Mouse (Mus musculus) midbrain, postnatal 0 days (tissue): ENCODE measurements around the gene Creb3l1. TPM values are rescaled to one million over a fixed set of nuclear protein-coding genes. Genes with fewer than 3 reads are reported as not detected.
A peak's percentile ranks its signal among the peaks of the same experiment; 100 is the strongest.

Source experiments
- ATAC-seq: fragments of 200-750 bp; cut with Nextera tagmentation; 2 replicates; pipeline ENCODE4 v1.8.0; 2017; ENCODE audit warnings: moderate number of reproducible peaks, mild to moderate bottlenecking, moderate TSS enrichment, moderate library complexity; ENCODE audit not compliant: low FRiP score
- DNase-seq: peaks from one replicate; pipeline ENCODE4 v3.0.0-alpha.2; 2015; ENCODE audit warnings: low spot score
- H3K27ac ChIP-seq: fragments of 300-500 bp; sonication (generic); 2 replicates; pipeline ENCODE4 v1.5.1; 2014; ENCODE audit warnings: low read depth, mild to moderate bottlenecking, low read length, mixed read lengths
- H3K27me3 ChIP-seq: fragments of 300-500 bp; sonication (generic); 2 replicates; pipeline ENCODE4 v1.6.1; 2014; ENCODE audit warnings: low read length, control low read depth, mixed read lengths; ENCODE audit not compliant: insufficient read depth
- H3K36me3 ChIP-seq: fragments of 300-500 bp; sonication (generic); 2 replicates; pipeline ENCODE4 v1.6.1; 2014; ENCODE audit warnings: low read length, control low read depth, mixed read lengths; ENCODE audit not compliant: insufficient read depth
- H3K4me1 ChIP-seq: fragments of 300-500 bp; sonication (generic); 2 replicates; pipeline ENCODE4 v1.6.1; 2014; ENCODE audit warnings: mild to moderate bottlenecking, control low read depth, antibody characterized with exemption, low read length, mixed read lengths; ENCODE audit not compliant: insufficient read depth
- H3K4me2 ChIP-seq: fragments of 300-500 bp; sonication (generic); 2 replicates; pipeline ENCODE4 v1.6.1; 2014; ENCODE audit warnings: low read depth, mild to moderate bottlenecking, low read length, mixed read lengths; ENCODE audit not compliant: poor library complexity, severe bottlenecking
- H3K4me3 ChIP-seq: fragments of 300-500 bp; sonication (generic); 2 replicates; pipeline ENCODE4 v1.5.1; 2014; ENCODE audit warnings: low read depth, mild to moderate bottlenecking, low read length, moderate library complexity
- H3K9ac ChIP-seq: fragments of 300-500 bp; sonication (generic); replicated peaks from 2 replicates; pipeline ENCODE4 v1.6.1; 2014; ENCODE audit warnings: mild to moderate bottlenecking, low read length, moderate library complexity, mixed read lengths; ENCODE audit not compliant: poor library complexity, severe bottlenecking
- H3K9me3 ChIP-seq: fragments of 300-500 bp; sonication (generic); 2 replicates; pipeline ENCODE4 v1.6.1; 2016; ENCODE audit warnings: low read length, control low read depth
- CTCF ChIP-seq: IDR thresholded peaks from 2 replicates; pipeline ENCODE4 v1.5.1; 2016; ENCODE audit warnings: antibody characterized with exemption, mild to moderate bottlenecking
- WGBS: fragments of 180-500 bp; shearing (Covaris S2); extraction: QIAGEN DNeasy Blood & Tissue Kit; methylation state at CpG from one replicate; pipeline ENCODE4 v1.1.7; 2014; 5-methylcytosine and 5-hydroxymethylcytosine counted together
- polyA plus RNA-seq: library from polyadenylated mRNA; unstranded; fragments of >200 nt; fragmentation: Nextera tagmentation; extraction: Ambion mirVana; gene quantifications from 2 replicates; pipeline ENCODE4 v1.2.1, GENCODE M21; 2015
- total RNA-seq: library from RNA; depleted of rRNA; stranded (reverse); fragments of >200 nt; gene quantifications from 2 replicates; pipeline ENCODE4 v1.2.3, GENCODE M21; 2014

The Creb3l1 gene
- total and polyA plus RNA-seq, 2 experiments from 2014 or later, result 2.7 to 3.2 TPM

DNA sequence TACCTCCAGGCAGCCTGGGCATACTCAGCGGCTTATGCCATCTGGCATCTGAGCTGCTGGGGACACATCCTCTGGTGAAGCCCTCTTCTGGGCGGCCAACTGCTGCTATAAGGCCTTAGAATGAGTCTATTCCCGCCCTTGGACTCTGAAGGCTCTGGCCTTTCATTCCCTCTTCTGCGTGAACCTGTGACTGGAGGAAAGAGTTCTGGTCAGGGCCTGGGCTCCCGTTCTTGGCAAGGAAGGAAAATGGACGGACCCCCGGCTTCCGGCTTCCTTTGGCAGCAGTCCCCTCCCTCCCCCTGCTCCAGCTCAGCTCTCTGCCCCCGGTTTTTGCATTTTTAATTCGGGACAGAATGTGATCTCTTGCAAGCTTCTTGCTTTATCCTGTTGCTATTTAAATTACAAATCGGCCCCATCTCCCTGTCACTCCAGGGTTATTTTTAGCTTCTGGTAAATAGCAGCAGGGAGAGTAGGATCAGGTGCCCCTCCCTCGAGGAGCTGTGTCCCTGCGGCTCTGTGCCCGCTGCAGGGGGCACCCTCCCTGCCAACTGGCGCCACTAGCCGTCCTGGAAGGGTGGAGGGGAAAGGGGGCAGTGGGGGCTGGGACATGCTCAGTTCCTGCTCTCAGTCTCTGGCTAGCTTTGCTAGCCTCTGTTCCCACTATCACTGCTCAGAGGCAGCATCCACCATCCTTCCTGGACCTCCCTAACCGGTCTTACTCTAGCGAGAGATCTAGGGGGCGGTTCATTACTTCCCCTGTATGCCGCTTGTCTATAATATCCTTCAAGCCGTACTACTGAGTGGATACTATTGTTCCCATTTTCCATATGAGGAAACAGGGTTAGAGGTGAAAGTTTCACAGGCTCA lies 52.8 kb downstream of the Creb3l1 start:
- H3K4me2 ChIP-seq, result peak overlapping the region; percentile 13; the same call in 1 of the 2 replicates
- H3K9ac ChIP-seq, result peak overlapping the region; percentile 24; the same call in 1 of the 2 replicates
- peak; percentile 52 for ATAC-seq
- H3K9me3 ChIP-seq, result no peaks in the 10 kb centered on the region
- H3K4me1 ChIP-seq, result peaks cover 11% of the 10 kb centered on the region; the same call in 1 of the 2 replicates
- no peak for TF ChIP-seq CTCF
- no peak overlapping the region for H3K4me3 ChIP-seq
- H3K27ac ChIP-seq, result peak overlapping the region; percentile 76
- DNase-seq, result peak; percentile 77
- H3K36me3 ChIP-seq, result no peaks in the 10 kb centered on the region
- peaks cover 9% of the 10 kb centered on the region for H3K27me3 ChIP-seq
- WGBS, result 11% methylated on average over 21 of the region's 21 CpGs

- H3K27me3 ChIP-seq, result no peaks in the 10 kb centered on the region
- H3K4me2 ChIP-seq, result no peak overlapping the region
- no peak overlapping the region for H3K27ac ChIP-seq
- no peak overlapping the region for H3K4me3 ChIP-seq
- H3K36me3 ChIP-seq, result no peaks in the 10 kb centered on the region
- no peak for TF ChIP-seq CTCF
- H3K9me3 ChIP-seq, result no peaks in the 10 kb centered on the region
- 71% methylated on average over 11 of the region's 11 CpGs for WGBS
- no peak for DNase-seq
- no peak for ATAC-seq
- peaks cover 11% of the 10 kb centered on the region; the same call in 1 of the 2 replicates for H3K4me1 ChIP-seq
- H3K9ac ChIP-seq, result no peak overlapping the region
These were observed 56.3 kb downstream of the Creb3l1 start for GRCm38 (mm10) chr2:91967962-91968361.

GRCm38 (mm10) chr2:91966367-91966766 lies 57.9 kb downstream of the Creb3l1 start:
- no peak overlapping the region for H3K9ac ChIP-seq

DNA sequence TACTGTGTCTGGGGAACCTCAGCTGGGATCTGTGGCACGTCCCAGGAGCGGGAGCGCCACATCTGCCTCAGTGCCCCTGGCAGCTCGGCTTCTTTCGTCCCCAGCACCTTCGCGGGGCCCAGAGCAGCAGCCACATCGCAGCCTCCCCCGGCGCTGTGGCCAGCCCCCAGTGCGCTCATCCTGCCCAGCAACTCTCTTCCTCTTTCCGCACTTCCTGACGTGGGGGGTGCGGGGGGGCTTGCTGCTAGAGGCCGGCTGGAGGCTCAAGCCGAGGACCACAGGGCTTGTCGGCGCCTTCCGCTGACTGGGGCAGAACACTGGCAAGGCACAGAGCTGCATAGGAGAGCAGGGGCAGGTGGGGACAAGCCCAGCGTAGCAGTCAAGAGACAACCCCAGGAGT lies 58.9 kb downstream of the Creb3l1 start:
- WGBS, result 26% methylated on average over 20 of the region's 20 CpGs
- no peaks in the 10 kb centered on the region for H3K9me3 ChIP-seq
- H3K4me1 ChIP-seq, result peaks cover 9% of the 10 kb centered on the region; the same call in 1 of the 2 replicates
- no peak for TF ChIP-seq CTCF
- H3K9ac ChIP-seq, result no peak overlapping the region; the same call in 1 of the 2 replicates
- no peaks in the 10 kb centered on the region for H3K36me3 ChIP-seq
- peak overlapping the region; percentile 2; the same call in 1 of the 2 replicates for H3K4me3 ChIP-seq
- no peak overlapping the region for H3K27ac ChIP-seq
- 0 out of 2 replicates have a peak overlapping the region, but pooled peaks have one; percentile 18 for H3K4me2 ChIP-seq
- DNase-seq (no peak), ATAC-seq (no peak)
- no peaks in the 10 kb centered on the region for H3K27me3 ChIP-seq

More at GRCm38 (mm10) chr2:91966367-91966766, 57.9 kb downstream of the Creb3l1 start:
- H3K36me3 ChIP-seq, result no peaks in the 10 kb centered on the region
- no peak for TF ChIP-seq CTCF
- H3K4me3 ChIP-seq, result no peak overlapping the region
- H3K27ac ChIP-seq, result no peak overlapping the region
- no peak overlapping the region for H3K4me2 ChIP-seq
- ATAC-seq, result no peak
- DNase-seq, result no peak
- H3K4me1 ChIP-seq, result peaks cover 13% of the 10 kb centered on the region; the same call in 1 of the 2 replicates
- 90% methylated on average over 5 of the region's 5 CpGs for WGBS
- H3K9me3 ChIP-seq, result no peaks in the 10 kb centered on the region
- H3K27me3 ChIP-seq, result no peaks in the 10 kb centered on the region

DNA sequence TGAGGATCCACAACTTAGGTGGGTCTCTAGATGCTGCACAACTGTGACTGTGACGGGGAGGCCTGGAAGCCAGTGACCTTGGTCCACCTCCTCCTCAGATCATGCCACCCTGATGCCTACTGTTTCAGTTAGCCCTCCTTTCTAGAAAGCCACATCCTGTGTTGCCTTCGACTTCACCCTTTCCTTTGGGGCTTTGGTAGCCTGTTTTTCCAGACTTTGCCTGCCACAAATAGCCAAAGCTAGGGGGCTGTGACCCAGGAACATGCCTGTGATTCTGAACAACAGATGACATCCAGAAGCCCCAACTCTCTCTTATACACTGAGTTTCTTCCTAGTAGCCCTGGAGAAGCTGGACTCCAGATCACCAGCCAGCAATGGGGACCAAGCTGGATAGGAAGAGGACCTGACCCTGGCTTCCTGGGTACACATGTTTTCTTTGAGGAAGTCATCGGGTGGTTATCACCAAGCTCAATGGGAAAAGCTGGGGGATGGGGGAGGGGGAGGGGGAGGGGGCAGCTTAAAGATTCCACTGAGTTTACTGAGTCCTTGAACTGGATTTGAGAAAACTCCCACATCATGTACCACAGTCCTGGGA lies 59.6 kb downstream of the Creb3l1 start:
- H3K27ac ChIP-seq, result no peak overlapping the region
- H3K9ac ChIP-seq, result no peak overlapping the region
- no peaks in the 10 kb centered on the region for H3K27me3 ChIP-seq
- no peak overlapping the region for H3K4me3 ChIP-seq
- DNase-seq, result no peak
- no peaks in the 10 kb centered on the region for H3K36me3 ChIP-seq
- H3K4me1 ChIP-seq, result peaks cover 9% of the 10 kb centered on the region; the same call in 1 of the 2 replicates
- 83% methylated on average over 3 of the region's 3 CpGs for WGBS
- no peaks in the 10 kb centered on the region for H3K9me3 ChIP-seq
- ATAC-seq, result no peak
- no peak for TF ChIP-seq CTCF
- no peak overlapping the region for H3K4me2 ChIP-seq
